Mouse (Mus musculus) hindbrain, embryonic 10.5 days (tissue): Measurements from ENCODE around the gene Trp53rka. TPM values are rescaled to one million over a fixed set of nuclear protein-coding genes. Genes with fewer than 3 reads are reported as not detected.

ENCODE experiments used
- DNase-seq: peaks from one replicate; pipeline ENCODE4 v3.0.0-alpha.2; 2017; ENCODE audit warnings: low spot score
- H3K27ac ChIP-seq: fragments of 300-500 bp; sonication (generic); 2 replicates; pipeline ENCODE4 v1.5.1; 2016; ENCODE audit warnings: mild to moderate bottlenecking, moderate library complexity
- H3K27me3 ChIP-seq: fragments of 300-500 bp; sonication (generic); 2 replicates; pipeline ENCODE4 v1.6.1; 2016; ENCODE audit warnings: mild to moderate bottlenecking; ENCODE audit not compliant: poor library complexity, insufficient read depth, severe bottlenecking
- H3K36me3 ChIP-seq: fragments of 300-500 bp; sonication (generic); 2 replicates; pipeline ENCODE4 v1.6.1; 2016; ENCODE audit warnings: mild to moderate bottlenecking, moderate library complexity
- H3K4me1 ChIP-seq: fragments of 300-500 bp; sonication (generic); replicated peaks from 2 replicates; pipeline ENCODE4 v1.6.1; 2016; ENCODE audit warnings: mild to moderate bottlenecking
- H3K4me3 ChIP-seq: fragments of 300-500 bp; sonication (generic); 2 replicates; pipeline ENCODE4 v1.5.1; 2016; ENCODE audit warnings: mild to moderate bottlenecking, moderate library complexity
- H3K9me3 ChIP-seq: fragments of 300-500 bp; sonication (generic); 2 replicates; pipeline ENCODE4 v1.6.1; 2016; ENCODE audit warnings: mild to moderate bottlenecking, moderate library complexity
- WGBS: fragments of 180-500 bp; shearing (Covaris S2); methylation state at CpG from one replicate; pipeline ENCODE4 v1.1.7; 2016; 5-methylcytosine and 5-hydroxymethylcytosine counted together
- polyA plus RNA-seq: library from polyadenylated mRNA; unstranded; fragments of >200 nt; fragmentation: Nextera tagmentation; extraction: Ambion mirVana; gene quantifications from 2 replicates; pipeline ENCODE4 v1.2.1, GENCODE M21; 2016

Trp53rka gene
- polyA plus RNA-seq, 1 experiment from 2014 or later, result 56.9 TPM

DNA sequence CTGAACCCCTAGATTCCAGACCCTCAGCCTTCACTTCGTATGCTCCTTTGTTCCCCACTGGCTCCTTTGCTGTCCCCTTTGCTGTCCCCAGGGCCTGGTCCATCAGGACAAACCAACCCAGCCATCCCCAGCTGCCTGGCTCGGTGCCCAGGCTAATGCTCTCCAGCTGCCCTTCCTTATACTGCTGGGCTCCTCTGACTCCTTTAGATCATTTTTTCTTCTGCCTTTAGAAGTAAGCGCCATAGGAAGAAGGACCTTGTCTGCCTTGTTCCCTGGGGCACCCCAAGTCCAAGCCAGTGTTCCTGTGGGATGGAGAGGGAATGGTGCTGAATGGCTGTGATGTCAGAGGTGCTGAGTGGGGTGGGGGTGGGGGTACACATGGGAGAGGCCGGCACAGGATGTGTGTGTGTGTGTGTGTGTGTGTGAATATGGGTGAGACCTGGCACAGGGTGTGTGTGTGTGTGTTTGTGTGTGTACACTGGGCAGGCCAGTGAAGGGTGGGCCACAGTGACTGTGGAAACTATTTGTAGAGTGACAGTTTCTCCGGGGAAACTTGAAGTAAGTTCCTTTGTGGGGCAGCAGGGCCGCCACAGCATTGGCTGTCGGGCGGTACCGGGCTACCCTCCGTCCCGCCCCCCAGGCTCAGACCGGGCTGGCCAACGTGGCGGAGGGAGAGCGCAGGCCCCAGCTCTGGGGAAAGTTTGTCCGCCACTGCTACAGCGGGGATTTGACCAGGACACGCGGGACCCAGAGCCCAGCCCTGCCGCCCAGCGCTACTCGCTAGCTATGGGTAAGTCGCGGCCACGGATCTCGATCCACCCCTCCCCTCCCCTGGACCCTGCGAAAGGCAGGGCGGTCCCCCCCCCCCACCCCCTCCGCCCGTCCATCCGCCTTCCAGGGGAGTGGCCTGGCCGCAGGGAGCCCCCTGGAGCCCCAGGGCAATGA, 10.4 kb upstream of the Trp53rka start, which contains the start of gene Slc2a10:
Gene Slc2a10, plus strand, starts transcription at position 529 of the 945 bp plus-strand sequence.
- peak; percentile 53 for DNase-seq
- H3K4me3 ChIP-seq, result peak within 1 kb of the TSS; percentile 59
- no peaks in the 10 kb centered on the region for H3K9me3 ChIP-seq
- peaks cover 22% of the 10 kb centered on the region for H3K4me1 ChIP-seq
- 5% methylated on average over 32 of the region's 32 CpGs for WGBS
- H3K27me3 ChIP-seq, result peaks cover 16% of the 10 kb centered on the region
- peak within 1 kb of the TSS; percentile 87 for H3K27ac ChIP-seq
- H3K36me3 ChIP-seq, result no peaks in the 10 kb centered on the region

DNA sequence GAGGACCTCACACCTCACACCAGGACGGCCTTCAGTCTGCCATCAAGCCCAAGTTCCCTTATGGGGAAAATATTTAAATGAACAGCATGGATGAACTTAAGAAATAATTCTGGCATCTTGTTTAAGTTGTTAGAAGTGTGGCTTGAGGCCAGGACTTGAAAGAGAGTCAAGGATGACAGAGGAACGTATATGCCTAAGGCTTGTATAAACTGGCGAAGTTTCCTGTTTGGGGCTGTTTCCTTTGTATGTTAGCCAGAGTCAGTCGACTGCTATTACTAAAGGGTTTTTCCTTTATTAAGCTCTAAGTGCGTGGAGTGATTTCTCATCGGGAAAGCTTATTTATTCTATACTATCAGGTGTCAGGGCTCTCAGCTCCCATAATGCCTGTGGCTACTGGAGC, 5.7 kb upstream of the Trp53rka start:
- peaks cover 32% of the 10 kb centered on the region for H3K4me1 ChIP-seq
- DNase-seq, result no peak
- WGBS, result 79% methylated on average over 6 of the region's 6 CpGs
- H3K36me3 ChIP-seq, result no peaks in the 10 kb centered on the region
- H3K4me3 ChIP-seq, result no peak overlapping the region
- no peaks in the 10 kb centered on the region for H3K9me3 ChIP-seq
- peaks cover 10% of the 10 kb centered on the region for H3K27me3 ChIP-seq
- no peak overlapping the region for H3K27ac ChIP-seq

DNA sequence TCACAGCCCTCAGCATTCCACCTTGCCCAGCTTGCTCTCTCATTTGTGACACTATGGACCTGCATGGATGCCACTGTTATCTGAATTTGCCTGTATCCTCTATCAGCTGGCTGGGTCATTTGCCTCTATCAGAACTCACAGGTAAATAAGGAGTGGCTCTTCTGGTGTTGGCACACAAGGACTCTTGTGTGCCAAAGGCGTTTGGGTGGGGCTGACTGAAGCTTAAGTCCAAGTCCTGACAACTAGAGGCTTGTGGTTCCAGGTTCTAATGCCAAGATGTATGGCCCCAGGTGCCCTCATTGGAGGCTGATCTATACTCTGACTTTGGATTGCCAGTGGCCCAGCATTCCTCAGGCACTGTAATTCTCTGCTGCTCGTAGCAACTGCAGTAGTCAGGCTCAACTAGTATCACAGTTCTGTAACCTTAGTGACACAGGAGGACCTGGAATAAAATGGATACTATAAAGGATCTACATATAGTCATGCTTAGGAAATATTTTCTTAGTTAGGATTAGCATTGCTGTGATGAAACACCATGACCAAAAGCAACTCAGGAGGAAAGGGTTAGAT, 4.7 kb upstream of the Trp53rka start:
- H3K9me3 ChIP-seq, result no peaks in the 10 kb centered on the region
- WGBS, result 76% methylated on average over 2 of the region's 2 CpGs
- no peak overlapping the region for H3K27ac ChIP-seq
- H3K36me3 ChIP-seq, result no peaks in the 10 kb centered on the region
- H3K4me1 ChIP-seq, result peaks cover 26% of the 10 kb centered on the region
- no peak overlapping the region for H3K4me3 ChIP-seq
- 0 out of 2 replicates have a peak, but pooled peaks cover 2% of the 10 kb centered on the region for H3K27me3 ChIP-seq
- DNase-seq, result no peak

DNA sequence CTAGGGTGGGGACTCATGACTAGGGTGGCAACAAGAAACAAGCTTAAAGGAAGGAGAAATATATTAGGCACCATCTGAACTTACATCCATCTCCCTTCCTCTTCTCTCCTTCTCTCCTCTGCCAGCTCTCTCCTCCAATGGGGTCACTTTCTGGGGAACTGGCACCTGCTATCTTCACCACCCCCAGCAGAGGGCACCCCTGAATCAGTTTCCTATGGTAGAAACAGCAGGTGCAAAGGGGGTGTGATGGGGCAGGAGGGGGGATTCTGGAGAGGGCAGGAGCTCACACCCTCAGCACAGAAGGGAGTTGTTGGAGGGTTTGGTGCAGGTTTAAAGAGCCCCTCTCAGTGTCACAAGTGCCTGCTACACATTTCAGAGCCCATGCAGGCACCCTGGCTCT, 3.1 kb upstream of the Trp53rka start:
- no peaks in the 10 kb centered on the region; the same call in 1 of the 2 replicates for H3K36me3 ChIP-seq
- H3K4me1 ChIP-seq, result peaks cover 35% of the 10 kb centered on the region
- no peak overlapping the region for H3K4me3 ChIP-seq
- no peaks in the 10 kb centered on the region for H3K9me3 ChIP-seq
- DNase-seq, result peak; percentile 51
- H3K27ac ChIP-seq, result no peak overlapping the region
- H3K27me3 ChIP-seq, result no peaks in the 10 kb centered on the region

DNA sequence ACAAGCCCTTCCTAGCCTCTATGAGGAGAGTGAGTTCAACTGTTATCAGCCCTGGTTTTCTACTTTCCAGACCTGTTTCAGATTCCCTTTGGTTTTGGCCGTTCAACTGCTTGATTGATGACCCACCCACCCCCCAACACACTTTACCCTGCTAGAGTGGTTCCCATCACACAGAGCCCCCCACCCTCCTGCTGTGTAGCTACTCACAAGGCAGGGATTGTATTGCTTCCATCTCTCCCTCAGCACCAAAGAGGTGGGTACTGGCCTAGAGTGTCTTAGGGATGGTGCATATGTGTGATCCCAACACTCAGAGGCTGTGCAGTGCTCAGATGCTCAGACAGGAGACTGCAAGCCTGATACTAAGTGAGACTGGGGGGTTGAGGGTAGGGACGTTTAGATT, 1.4 kb upstream of the Trp53rka start:
- H3K4me1 ChIP-seq, result peaks cover 35% of the 10 kb centered on the region
- no peak for DNase-seq
- no peaks in the 10 kb centered on the region for H3K9me3 ChIP-seq
- peak overlapping the region; percentile 82 for H3K4me3 ChIP-seq
- WGBS, result 56% methylated on average over 2 of the region's 2 CpGs
- H3K36me3 ChIP-seq, result peaks cover 17% of the 10 kb centered on the region
- no peaks in the 10 kb centered on the region for H3K27me3 ChIP-seq
- peak overlapping the region; percentile 92 for H3K27ac ChIP-seq

DNA sequence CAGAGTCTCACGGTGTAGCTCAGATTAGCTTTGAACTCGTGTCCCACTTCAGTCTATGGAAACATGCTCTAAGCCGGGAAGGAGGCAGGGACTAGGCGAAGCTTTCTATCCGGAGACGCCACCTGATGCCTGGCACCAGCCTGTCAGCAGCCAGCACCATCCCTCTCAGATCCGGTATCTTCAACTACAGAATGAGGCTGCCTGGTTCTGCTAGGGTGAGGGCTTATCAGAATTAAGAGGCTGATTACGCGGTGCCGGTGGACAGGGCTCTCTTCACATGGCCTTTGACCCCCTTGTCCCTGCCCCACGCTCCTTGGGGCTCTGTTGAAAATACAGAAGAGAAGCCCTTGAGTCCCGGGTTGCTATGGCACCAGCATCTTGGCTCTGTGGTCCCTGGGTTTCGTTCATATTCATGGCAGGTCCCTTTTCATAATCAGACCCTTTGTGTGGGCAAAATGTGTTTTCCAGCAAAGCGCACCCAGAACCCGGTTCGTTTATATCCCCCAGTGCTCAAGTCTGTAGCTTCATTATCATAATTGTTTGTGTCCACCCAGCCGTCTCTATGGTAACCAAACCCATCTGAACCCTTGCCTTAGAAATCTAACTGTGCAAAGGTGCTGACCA, 575 bp upstream of the Trp53rka start:
- Histone ChIP-seq H3K9me3 (no peaks in the 10 kb centered on the region), H3K27ac (peak overlapping the region; percentile 92), H3K4me3 (peak overlapping the region; percentile 82), H3K36me3 (peaks cover 25% of the 10 kb centered on the region), H3K27me3 (no peaks in the 10 kb centered on the region), H3K4me1 (peaks cover 35% of the 10 kb centered on the region)
- DNase-seq, result peak; percentile 71
- 10% methylated on average over 17 of the region's 17 CpGs for WGBS

DNA sequence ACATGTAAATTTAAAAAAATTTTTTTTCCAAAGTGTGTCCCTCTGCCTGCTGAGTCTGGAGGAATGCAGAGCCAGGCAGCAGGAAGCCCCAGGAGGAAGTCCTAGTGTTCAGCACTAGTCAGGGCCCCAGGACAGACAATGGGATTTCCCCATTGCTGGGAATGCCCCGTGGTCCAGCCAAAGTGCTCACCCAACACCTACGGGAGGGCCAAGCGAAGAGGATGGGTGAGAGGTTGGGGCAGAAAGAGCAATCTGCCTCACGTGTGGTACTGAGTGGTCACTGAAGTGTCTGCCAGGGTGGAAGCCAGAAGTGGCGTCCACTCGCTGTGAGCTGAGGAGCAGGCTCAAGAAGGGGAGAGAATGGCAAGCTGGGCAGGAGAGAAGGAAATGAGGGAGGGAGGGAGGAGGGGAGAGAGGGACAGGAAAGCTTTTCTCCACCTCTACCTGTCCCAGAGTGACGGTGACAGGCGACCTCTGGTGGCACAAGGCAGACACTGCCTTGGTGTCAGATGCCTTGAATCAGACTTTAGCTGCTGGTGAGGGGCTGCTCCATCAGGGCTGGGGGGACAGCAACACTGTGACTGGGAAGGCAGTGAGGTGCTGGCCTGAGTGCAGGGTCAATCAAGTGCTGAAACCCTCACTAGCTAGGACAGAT, 6.1 kb downstream of the Trp53rka start:
- no peaks in the 10 kb centered on the region for H3K9me3 ChIP-seq
- no peaks in the 10 kb centered on the region; the same call in 1 of the 2 replicates for H3K27me3 ChIP-seq
- H3K27ac ChIP-seq, result peak overlapping the region; percentile 29; the same call in 1 of the 2 replicates
- 24% methylated on average over 8 of the region's 8 CpGs for WGBS
- H3K36me3 ChIP-seq, result peaks cover 35% of the 10 kb centered on the region
- H3K4me3 ChIP-seq, result no peak overlapping the region
- DNase-seq, result peak; percentile 64
- H3K4me1 ChIP-seq, result peaks cover 38% of the 10 kb centered on the region

DNA sequence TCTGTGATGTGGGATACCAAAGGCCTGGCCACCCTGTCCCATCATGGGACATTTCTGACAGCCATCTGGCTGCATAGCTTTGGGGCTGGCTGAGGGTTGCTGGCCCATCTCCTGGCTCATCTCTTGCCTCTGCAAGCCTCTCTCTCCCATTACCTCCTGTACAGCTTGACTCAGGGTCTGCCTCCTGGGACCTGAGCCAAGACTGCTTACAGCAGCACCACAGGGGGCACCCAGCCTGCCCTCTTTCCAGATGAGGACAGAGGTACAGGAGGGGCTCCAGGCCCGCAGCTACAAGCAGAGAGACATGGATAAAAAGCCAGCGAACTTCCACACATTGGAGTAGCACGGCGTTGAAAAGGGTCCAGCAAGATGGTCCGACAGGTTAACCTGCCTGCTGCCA, 6.7 kb downstream of the Trp53rka start:
- H3K4me3 ChIP-seq, result no peak overlapping the region
- H3K9me3 ChIP-seq, result no peaks in the 10 kb centered on the region
- peaks cover 36% of the 10 kb centered on the region for H3K4me1 ChIP-seq
- H3K27ac ChIP-seq, result no peak overlapping the region
- H3K27me3 ChIP-seq, result no peaks in the 10 kb centered on the region; the same call in 1 of the 2 replicates
- DNase-seq, result no peak
- 81% methylated on average over 5 of the region's 5 CpGs for WGBS
- peaks cover 35% of the 10 kb centered on the region for H3K36me3 ChIP-seq

DNA sequence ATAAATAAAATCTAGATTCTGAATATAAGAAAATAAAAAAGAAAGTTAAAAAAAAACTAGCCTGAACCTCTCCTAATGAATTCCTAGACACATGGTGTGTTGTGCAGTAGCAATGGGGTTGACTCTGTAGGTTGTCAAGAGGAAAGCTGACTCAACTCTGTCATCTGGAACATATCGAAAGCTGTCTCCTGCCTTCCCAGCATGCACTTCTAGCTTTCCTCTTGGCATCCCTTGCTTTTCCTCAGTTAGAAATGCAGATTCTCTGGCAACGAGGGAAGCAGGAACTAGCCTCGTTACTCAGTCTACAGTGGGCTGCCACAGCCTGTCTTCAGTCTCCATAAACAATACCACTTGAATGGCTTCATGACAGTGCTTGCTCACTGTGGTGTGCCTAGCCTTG, 7.3 kb downstream of the Trp53rka start:
- peaks cover 36% of the 10 kb centered on the region for H3K4me1 ChIP-seq
- DNase-seq, result no peak
- no peak overlapping the region for H3K27ac ChIP-seq
- no peaks in the 10 kb centered on the region for H3K9me3 ChIP-seq
- 84% methylated on average over 3 of the region's 3 CpGs for WGBS
- H3K4me3 ChIP-seq, result no peak overlapping the region
- no peaks in the 10 kb centered on the region; the same call in 1 of the 2 replicates for H3K27me3 ChIP-seq
- H3K36me3 ChIP-seq, result peaks cover 31% of the 10 kb centered on the region

DNA sequence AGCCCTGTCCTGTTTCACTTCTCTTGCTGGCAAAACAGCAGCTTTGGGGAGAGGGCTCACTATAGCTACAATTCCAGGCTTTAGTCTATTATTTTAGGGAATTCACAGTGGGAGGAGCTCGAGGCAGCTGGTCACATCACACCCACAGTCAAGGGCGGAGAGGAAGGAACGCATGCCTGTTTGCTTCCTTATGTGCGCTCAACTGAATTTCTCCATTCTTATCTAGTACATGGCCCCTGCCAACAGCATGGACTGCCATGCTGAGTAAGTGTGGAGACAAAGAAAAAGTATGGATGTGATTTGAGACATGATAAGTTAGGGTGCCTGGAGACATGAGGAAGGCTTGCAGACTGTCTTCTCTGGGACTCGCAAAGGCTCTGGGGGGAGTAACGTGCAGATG, 9.0 kb downstream of the Trp53rka start:
- no peak overlapping the region for H3K4me3 ChIP-seq
- no peak for DNase-seq
- H3K27me3 ChIP-seq, result no peaks in the 10 kb centered on the region; the same call in 1 of the 2 replicates
- WGBS, result 68% methylated on average over 6 of the region's 6 CpGs
- no peak overlapping the region for H3K27ac ChIP-seq
- H3K9me3 ChIP-seq, result no peaks in the 10 kb centered on the region
- peaks cover 36% of the 10 kb centered on the region for H3K4me1 ChIP-seq
- peaks cover 14% of the 10 kb centered on the region for H3K36me3 ChIP-seq

DNA sequence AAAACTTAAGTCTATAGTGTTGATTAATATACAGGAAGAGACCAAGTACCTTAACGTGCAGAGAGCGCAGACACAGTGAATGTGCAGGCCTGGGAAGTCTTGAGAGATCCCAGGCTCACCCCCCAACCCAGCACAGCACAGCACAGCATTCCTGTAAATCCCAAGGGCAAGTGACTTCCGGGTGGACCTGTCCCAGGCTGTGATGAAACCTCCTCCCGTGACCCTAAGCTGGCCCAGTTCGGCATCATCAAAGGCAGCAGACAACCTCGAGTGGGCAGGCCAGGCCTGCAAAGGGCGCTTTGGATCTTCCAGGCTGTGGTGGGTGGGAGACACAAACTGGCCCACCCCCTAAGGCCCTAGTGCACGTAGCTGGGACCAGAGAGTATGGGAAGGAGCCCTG, 11.1 kb downstream of the Trp53rka start:
- peaks cover 34% of the 10 kb centered on the region for H3K4me1 ChIP-seq
- no peaks in the 10 kb centered on the region for H3K36me3 ChIP-seq
- H3K9me3 ChIP-seq, result no peaks in the 10 kb centered on the region
- H3K27ac ChIP-seq, result peak overlapping the region; percentile 16; the same call in 1 of the 2 replicates
- DNase-seq, result no peak
- no peak overlapping the region for H3K4me3 ChIP-seq
- WGBS, result 62% methylated on average over 8 of the region's 8 CpGs
- no peaks in the 10 kb centered on the region; the same call in 1 of the 2 replicates for H3K27me3 ChIP-seq

DNA sequence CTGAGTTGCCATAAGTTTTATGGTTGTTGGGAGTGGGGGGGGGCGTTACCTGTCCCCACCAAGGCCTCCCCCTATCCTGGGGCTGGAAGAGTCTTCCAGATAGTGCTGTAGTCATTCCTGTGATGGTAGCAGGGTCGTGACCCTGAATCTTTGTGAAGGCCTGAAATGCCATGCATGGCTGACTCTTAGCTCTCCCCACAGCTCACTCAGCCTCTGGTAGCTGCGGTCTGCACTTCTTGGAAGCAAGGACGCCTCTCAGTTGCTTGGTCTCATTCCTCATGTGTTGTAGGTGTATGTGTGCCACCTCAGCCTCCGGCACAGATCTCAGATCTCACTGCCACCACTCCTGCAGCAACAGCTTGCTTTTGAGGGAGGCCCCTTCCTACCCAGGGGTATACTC, 17.3 kb downstream of the Trp53rka start:
- no peaks in the 10 kb centered on the region for H3K36me3 ChIP-seq
- H3K4me1 ChIP-seq, result peaks cover 33% of the 10 kb centered on the region
- peak overlapping the region; percentile 50; the same call in 1 of the 2 replicates for H3K27ac ChIP-seq
- WGBS, result 50% methylated on average over 5 of the region's 5 CpGs
- no peaks in the 10 kb centered on the region for H3K9me3 ChIP-seq
- DNase-seq, result no peak
- peaks cover 40% of the 10 kb centered on the region for H3K27me3 ChIP-seq
- H3K4me3 ChIP-seq, result no peak overlapping the region
